Mouse (Mus musculus): Measurements from ENCODE around the gene Serpinb6c. TPM values are rescaled to one million over a fixed set of nuclear protein-coding genes. Genes with fewer than 3 reads are reported as not detected.

Gene Serpinb6c
- polyA plus RNA-seq, 1 experiment from 2014 or later = 0.23 TPM

DNA sequence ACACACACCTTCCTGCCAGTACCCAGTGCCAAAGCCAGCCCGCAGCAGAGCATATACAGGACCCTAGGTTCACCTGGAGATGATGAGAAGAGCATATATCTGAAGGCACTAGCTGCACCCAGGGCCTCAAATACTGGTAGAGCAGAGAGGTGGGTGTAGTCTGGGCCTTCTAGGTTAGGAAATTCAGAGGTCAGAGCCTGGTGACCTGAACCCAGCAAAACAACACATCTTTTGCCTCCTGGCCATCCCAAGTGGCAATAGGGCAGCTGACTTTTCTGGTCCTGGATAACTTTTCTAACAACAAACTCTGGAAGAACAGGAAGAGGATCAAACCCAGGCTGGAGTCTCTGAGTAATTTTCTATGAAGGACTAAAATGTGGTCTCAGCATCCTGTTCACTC lies 62.2 kb downstream of the Serpinb6c start, which contains the start of gene Serpinb6e:
TSS of gene Serpinb6e (minus strand) at position 101 of the 400 bp plus-strand sequence.
- no peak for ATAC-seq (ENCODE audit: low read depth)
- Histone ChIP-seq H3K36me3 (ENCODE audit: control insufficient read depth, insufficient read depth, low read length) (no peaks in the 10 kb centered on the region), H3K4me3 (ENCODE audit: low read depth, low read length) (no peak within 1 kb of the TSS), H3K27ac (ENCODE audit: low read depth, low read length) (no peak within 1 kb of the TSS), H3K4me1 (ENCODE audit: control insufficient read depth, insufficient read depth, low read length) (no peaks in the 10 kb centered on the region), H3K9me3 (ENCODE audit: control insufficient read depth, low read length) (no peaks in the 10 kb centered on the region), H3K27me3 (ENCODE audit: control insufficient read depth, insufficient read depth, low read length) (no peaks in the 10 kb centered on the region), H3K9ac (replicated peaks; ENCODE audit: low read depth, low read length) (no peak within 1 kb of the TSS), H3K4me2 (ENCODE audit: low read depth, low read length) (no peak within 1 kb of the TSS)
- 78% methylated on average over 1 of the region's 1 CpGs for WGBS

GRCm38 (mm10) chr13:33830751-33831150 lies 74.8 kb downstream of the Serpinb6c start:
- ATAC-seq (ENCODE audit: low read depth) = no peak
- 88% methylated on average over 2 of the region's 2 CpGs for WGBS
- H3K9me3 ChIP-seq (ENCODE audit: control insufficient read depth, low read length) = 0 out of 2 replicates have a peak, but pooled peaks cover 3% of the 10 kb centered on the region

More at GRCm38 (mm10) chr13:33830751-33831150, 74.8 kb downstream of the Serpinb6c start:
- Histone ChIP-seq H3K36me3 (ENCODE audit: control insufficient read depth, insufficient read depth, low read length) (no peaks in the 10 kb centered on the region), H3K4me2 (ENCODE audit: low read depth, low read length) (no peak overlapping the region), H3K4me1 (ENCODE audit: control insufficient read depth, insufficient read depth, low read length) (no peaks in the 10 kb centered on the region), H3K27me3 (ENCODE audit: control insufficient read depth, insufficient read depth, low read length) (no peaks in the 10 kb centered on the region), H3K4me3 (ENCODE audit: low read depth, low read length) (no peak overlapping the region), H3K9ac (replicated peaks; ENCODE audit: low read depth, low read length) (no peak overlapping the region), H3K27ac (ENCODE audit: low read depth, low read length) (no peak overlapping the region)

Other genes starting within 250 kb of the Serpinb6c start
- not detected in 2 replicates for gene Serpinb6d, start 244.3 kb downstream of the Serpinb6c start, polyA plus RNA-seq (2014; fragmentation: Nextera tagmentation; extraction: Ambion mirVana)
- not detected in 2 replicates for gene Serpinb6e, start 62.3 kb downstream of the Serpinb6c start, polyA plus RNA-seq (2014; fragmentation: Nextera tagmentation; extraction: Ambion mirVana)
- gene Nqo2, start 59.0 kb upstream of the Serpinb6c start, polyA plus RNA-seq (2014; fragmentation: Nextera tagmentation; extraction: Ambion mirVana) = 8.3 and 11.7 TPM in 2 replicates
- gene Ripk1, start 96.7 kb upstream of the Serpinb6c start, polyA plus RNA-seq (2014; fragmentation: Nextera tagmentation; extraction: Ambion mirVana) = 5.2 and 7.9 TPM in 2 replicates
- 39.3 and 53.2 TPM in 2 replicates for gene Serpinb6a, start 97.1 kb upstream of the Serpinb6c start, polyA plus RNA-seq (2014; fragmentation: Nextera tagmentation; extraction: Ambion mirVana)
- 41.3 and 41.6 TPM in 2 replicates for gene Bphl, start 131.9 kb upstream of the Serpinb6c start, polyA plus RNA-seq (2014; fragmentation: Nextera tagmentation; extraction: Ambion mirVana)
- 2,423 and 2,884 TPM in 2 replicates for gene Tubb2a, start 172.3 kb upstream of the Serpinb6c start, polyA plus RNA-seq (2014; fragmentation: Nextera tagmentation; extraction: Ambion mirVana)
- 629 and 667 TPM in 2 replicates for gene Tubb2b, start 224.8 kb upstream of the Serpinb6c start, polyA plus RNA-seq (2014; fragmentation: Nextera tagmentation; extraction: Ambion mirVana)

Data from neural tube, embryonic 14.5 days (tissue).